Mouse (Mus musculus): ENCODE results near the gene Hnrnpk.

DNA sequence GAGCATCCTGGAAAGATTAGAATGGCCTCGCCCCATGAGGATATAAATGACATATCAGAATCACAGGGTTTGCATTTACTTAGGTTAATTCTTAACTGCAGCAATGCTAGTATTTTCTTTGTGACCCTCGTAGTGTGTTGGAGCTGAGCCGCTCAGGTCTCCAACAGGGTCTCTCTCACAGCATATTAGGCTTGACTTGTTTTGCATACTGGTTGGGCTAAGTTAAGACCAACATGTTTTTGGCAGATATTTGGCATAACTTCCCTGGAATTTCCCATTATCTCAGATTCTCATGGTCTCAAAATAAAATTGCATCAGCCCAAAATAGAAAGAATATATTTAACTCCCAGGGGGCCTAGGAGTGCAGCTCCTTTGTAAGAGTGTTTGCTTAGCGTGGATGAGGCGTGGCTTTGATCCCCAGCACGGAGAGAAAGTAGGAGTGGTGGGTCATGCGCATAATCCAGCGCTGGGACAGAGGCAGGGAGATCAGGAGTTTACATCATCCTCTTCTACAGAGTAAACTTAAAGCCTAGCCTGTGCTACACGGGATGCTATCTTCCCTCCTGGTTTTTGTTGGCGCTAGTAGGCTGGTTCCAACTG lies 20.0 kb upstream of the Hnrnpk start:
- TF ChIP-seq CTCF (IDR thresholded peaks at IDR 0.05), result no peak
- no peak for TF ChIP-seq EP300 (IDR thresholded peaks at IDR 0.05)

Measured in lung, postnatal 0 days (tissue).